Mouse (Mus musculus) heart, postnatal 10 days (tissue): ENCODE measurements around the gene Bricd5. TPM values are rescaled to one million over a fixed set of nuclear protein-coding genes. Genes with fewer than 3 reads are reported as not detected.
"Not testable (repeated sequence)": the region's sequence is repeated elsewhere in the genome, so short reads cannot be mapped to it uniquely, and the experiment has no call there.

Source experiments
- DNase-seq, 2 experiments: peaks; one replicate each; pipeline ENCODE4 v3.0.0; 2021
- intact Hi-C: fragments of 180-260 bp; cut with DNase I; formaldehyde crosslinking; loops from one replicate; pipeline ENCODE4 v1.15.1; 2025
- total RNA-seq, 2 experiments: library from RNA; stranded (reverse); gene quantifications; 2 replicates each; pipeline ENCODE4 v1.2.3; 2021

The Bricd5 gene
- total RNA-seq, 2 experiments from 2014 or later = 0.26 TPM; not detected in 1

DNA sequence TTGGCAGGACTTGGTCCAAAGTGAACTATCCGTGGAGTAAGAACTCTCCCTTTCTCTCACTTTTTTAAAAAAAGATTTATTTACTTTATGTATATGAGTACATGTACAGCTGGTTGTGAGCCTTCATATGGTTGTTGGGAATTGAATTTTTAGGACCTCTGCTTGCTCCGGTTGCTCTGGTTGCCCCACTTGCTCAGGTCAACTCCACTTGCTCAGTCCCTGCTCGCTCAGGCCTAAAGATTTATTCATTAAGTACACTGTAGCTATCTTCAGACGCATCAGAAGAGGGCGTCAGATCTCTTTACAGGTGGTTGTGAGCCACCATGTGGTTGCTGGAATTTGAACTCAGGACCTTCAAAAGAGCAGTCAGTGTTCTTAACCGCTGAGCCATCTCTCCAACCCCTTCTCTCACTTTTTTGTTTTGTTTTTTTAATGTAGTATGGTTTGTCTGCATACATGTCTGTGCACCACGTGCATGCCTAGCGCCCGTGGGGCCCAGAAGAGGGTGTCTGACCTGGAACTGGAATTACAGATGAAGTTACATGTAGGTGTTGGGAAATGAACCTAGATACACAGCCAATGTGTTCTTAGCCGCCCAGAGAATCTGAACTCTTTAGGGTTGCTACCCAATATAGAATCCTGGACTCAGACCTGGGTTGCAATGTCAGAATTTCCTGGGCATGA lies 18.0 kb upstream of the Bricd5 start:
- DNase-seq, intact Hi-C loops: not testable (repeated sequence)

GRCm38 (mm10) chr17:24461580-24461979 lies 12.1 kb upstream of the Bricd5 start:
- no peak for DNase-seq
- intact Hi-C loops = no loop called here

- no peak for DNase-seq
- intact Hi-C loops = no loop called here
These were observed 10.8 kb upstream of the Bricd5 start for GRCm38 (mm10) chr17:24462932-24463331.

GRCm38 (mm10) chr17:24463374-24464133 lies 10.1 kb upstream of the Bricd5 start:
- intact Hi-C loops = no loop called here
- DNase-seq = no peak

- intact Hi-C loops = no loop called here
- DNase-seq = no peak
These were observed 4.9 kb upstream of the Bricd5 start for GRCm38 (mm10) chr17:24468636-24469246.

GRCm38 (mm10) chr17:24469336-24469909 lies 4.3 kb upstream of the Bricd5 start:
- intact Hi-C loops = no loop called here

GRCm38 (mm10) chr17:24469910-24470602 lies 3.6 kb upstream of the Bricd5 start, which contains the start of the genes E4f1 and Pgp:
TSS of gene E4f1 (minus strand) at chr17:24470313.
TSS of gene Pgp (plus strand) at chr17:24470392.
- DNase-seq = peak; percentile 99
- intact Hi-C loops = no loop called here

More at GRCm38 (mm10) chr17:24469336-24469909, 4.3 kb upstream of the Bricd5 start:
- DNase-seq = no peak

GRCm38 (mm10) chr17:24470701-24471527 lies 2.8 kb upstream of the Bricd5 start:
- DNase-seq = no peak
- intact Hi-C loops = no loop called here

GRCm38 (mm10) chr17:24472512-24472911 lies 1.2 kb upstream of the Bricd5 start:
- intact Hi-C loops = no loop called here
- peak; percentile 69 to 70 for DNase-seq

DNA sequence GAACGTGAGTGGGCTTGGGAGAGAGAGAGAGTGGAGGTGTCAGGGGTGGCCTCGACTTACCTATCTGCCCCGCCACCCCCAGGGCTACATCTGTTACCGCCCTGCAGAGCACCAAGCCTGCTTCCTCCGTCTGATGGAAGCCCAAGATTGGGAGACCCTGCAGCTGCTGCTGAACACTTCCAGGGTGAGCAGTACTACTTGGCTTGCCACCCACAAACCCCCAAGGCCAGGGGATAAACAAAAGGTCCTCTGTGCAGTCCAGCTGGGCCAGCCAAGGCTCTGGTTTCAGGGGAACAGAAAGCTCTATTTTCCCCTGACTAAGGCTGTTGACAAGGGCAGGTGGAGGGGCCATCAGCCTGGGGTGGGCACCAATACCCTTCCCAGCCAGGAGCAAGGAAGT lies 873 bp downstream of the Bricd5 start:
- DNase-seq = no peak

GRCm38 (mm10) chr17:24475586-24475985 lies 1.9 kb downstream of the Bricd5 start:
- DNase-seq = no peak
- intact Hi-C loops = loop anchor here (5.0 kb wide), 1 partner anchor 192 kb away; the partner anchor contains the start of gene Zfp598

More for the DNA sequence above, 873 bp downstream of the Bricd5 start:
- intact Hi-C loops = no loop called here

GRCm38 (mm10) chr17:24476022-24476776 lies 2.5 kb downstream of the Bricd5 start:
- DNase-seq = no peak
- intact Hi-C loops = loop anchor here (5.0 kb wide), 1 partner anchor 191 kb away; the partner anchor contains the start of gene Zfp598

GRCm38 (mm10) chr17:24477053-24477984 lies 3.6 kb downstream of the Bricd5 start:
- DNase-seq = no peak
- intact Hi-C loops = loop anchor here (5.0 kb wide), 1 partner anchor 190 kb away; the partner anchor contains the start of gene Zfp598

DNA sequence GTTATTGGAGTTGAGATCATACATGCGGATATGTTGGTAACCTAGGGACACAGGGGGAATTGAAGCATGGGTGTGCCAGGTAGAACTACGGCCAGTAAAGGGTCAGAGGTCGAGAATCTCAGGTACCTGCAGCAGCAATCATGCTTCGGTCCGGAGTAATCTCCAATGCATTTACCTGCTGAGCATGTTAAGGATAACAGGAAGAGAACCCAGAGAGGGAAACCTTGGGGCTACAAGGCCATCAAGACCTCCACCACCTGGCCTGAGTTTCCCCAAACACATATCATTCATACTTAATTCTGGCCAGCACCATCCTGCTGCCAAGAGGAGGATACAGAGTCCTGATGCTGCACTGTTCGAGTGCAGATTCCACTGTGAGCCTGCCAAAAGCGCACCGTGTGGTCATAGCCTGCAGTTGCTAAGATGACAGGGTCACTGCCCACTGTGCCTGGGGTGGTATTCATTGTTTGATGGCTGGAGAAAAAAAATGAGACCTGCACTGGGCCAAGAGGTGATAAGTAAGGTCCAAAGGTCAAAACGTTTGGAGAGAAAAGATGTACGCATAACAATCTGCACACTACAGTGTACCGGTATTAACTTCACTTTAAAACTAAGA lies 4.4 kb downstream of the Bricd5 start:
- no peak for DNase-seq
- intact Hi-C loops = loop anchor here (2.0 to 5.0 kb wide), 2 partner anchors 35 to 189 kb away; partner anchors contain the start of gene Zfp598

- intact Hi-C loops = loop anchor here (2.0 to 5.0 kb wide), 2 partner anchors 34 to 188 kb away; partner anchors contain the start of gene Zfp598
These were observed 5.1 kb downstream of the Bricd5 start, which contains the start of gene Mlst8 for GRCm38 (mm10) chr17:24478663-24479380. TSS of gene Mlst8 (minus strand) at chr17:24479078.

DNA sequence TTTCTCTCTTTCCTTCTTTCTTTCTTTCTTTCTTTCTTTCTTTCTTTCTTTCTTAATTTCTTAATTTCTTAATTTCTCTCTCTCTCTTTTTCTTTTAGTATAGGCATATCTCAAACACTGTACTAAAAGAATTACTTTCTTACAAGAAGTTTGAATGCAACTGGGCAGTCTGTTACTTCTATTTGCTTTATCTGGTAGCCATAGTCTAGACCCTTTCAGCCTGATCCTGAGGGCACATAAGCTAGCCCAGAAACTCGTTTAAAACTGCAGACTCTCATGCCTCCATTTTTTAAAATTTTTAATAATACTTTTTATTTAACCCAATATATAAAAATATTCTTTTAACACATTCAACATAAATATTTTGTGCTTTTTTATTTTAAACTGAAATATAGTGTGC lies 5.7 kb downstream of the Bricd5 start:
- no peak for DNase-seq
- intact Hi-C loops = loop anchor here (2.0 to 5.0 kb wide), 2 partner anchors 33 to 188 kb away; partner anchors contain the start of gene Zfp598

More at GRCm38 (mm10) chr17:24478663-24479380, 5.1 kb downstream of the Bricd5 start, which contains the start of gene Mlst8:
- peak; percentile 98 to 99 for DNase-seq
